Mouse (Mus musculus) midbrain, embryonic 14.5 days (tissue): ENCODE measurements around the gene Snx29. TPM values are rescaled to one million over a fixed set of nuclear protein-coding genes. Genes with fewer than 3 reads are reported as not detected.
"Not testable (repeated sequence)": the region's sequence is repeated elsewhere in the genome, so short reads cannot be mapped to it uniquely, and the experiment has no call there.

Experiments
- ATAC-seq: fragments of 200-750 bp; cut with Nextera tagmentation; 2 replicates; pipeline ENCODE4 v1.8.0; 2017; ENCODE audit warnings: moderate number of reproducible peaks, moderate library complexity; ENCODE audit not compliant: low FRiP score, low TSS enrichment
- DNase-seq: peaks from one replicate; pipeline ENCODE4 v3.0.0-alpha.2; 2015
- H3K27ac ChIP-seq: fragments of 300-500 bp; sonication (generic); replicated peaks from 2 replicates; pipeline ENCODE4 v1.5.1; 2014; ENCODE audit warnings: mild to moderate bottlenecking, low read depth, low read length, moderate library complexity
- H3K27me3 ChIP-seq: fragments of 300-500 bp; sonication (generic); 2 replicates; pipeline ENCODE4 v1.6.1; 2014; ENCODE audit warnings: low read length, control low read depth, mixed read lengths; ENCODE audit not compliant: control insufficient read depth, insufficient read depth
- H3K36me3 ChIP-seq: fragments of 300-500 bp; sonication (generic); 2 replicates; pipeline ENCODE4 v1.6.1; 2014; ENCODE audit warnings: low read length, control low read depth; ENCODE audit not compliant: control insufficient read depth, insufficient read depth
- H3K4me1 ChIP-seq: fragments of 300-500 bp; sonication (generic); 2 replicates; pipeline ENCODE4 v1.6.1; 2014; ENCODE audit warnings: mild to moderate bottlenecking, antibody characterized with exemption, low read length, control low read depth; ENCODE audit not compliant: control insufficient read depth, insufficient read depth
- H3K4me2 ChIP-seq: fragments of 300-500 bp; sonication (generic); 2 replicates; pipeline ENCODE4 v1.6.1; 2014; ENCODE audit warnings: mild to moderate bottlenecking, low read length, moderate library complexity
- H3K4me3 ChIP-seq: fragments of 300-500 bp; sonication (generic); replicated peaks from 2 replicates; pipeline ENCODE4 v1.5.1; 2014; ENCODE audit warnings: low read depth, low read length
- H3K9ac ChIP-seq: fragments of 300-500 bp; sonication (generic); replicated peaks from 2 replicates; pipeline ENCODE4 v1.6.1; 2014; ENCODE audit warnings: mild to moderate bottlenecking, low read length, moderate library complexity
- H3K9me3 ChIP-seq: fragments of 300-500 bp; sonication (generic); 2 replicates; pipeline ENCODE4 v1.6.1; 2016; ENCODE audit warnings: low read length, control low read depth, mixed read lengths; ENCODE audit not compliant: control insufficient read depth
- WGBS: fragments of 180-500 bp; shearing (Covaris S2); extraction: QIAGEN DNeasy Blood & Tissue Kit; methylation state at CpG from one replicate; pipeline ENCODE4 v1.1.7; 2014; 5-methylcytosine and 5-hydroxymethylcytosine counted together
- polyA plus RNA-seq: library from polyadenylated mRNA; unstranded; fragments of >200 nt; fragmentation: Nextera tagmentation; extraction: Ambion mirVana; gene quantifications from 2 replicates; pipeline ENCODE4 v1.2.1, GENCODE M21; 2014

The Snx29 gene
- polyA plus RNA-seq: 12.2 and 16.1 TPM in 2 replicates

DNA sequence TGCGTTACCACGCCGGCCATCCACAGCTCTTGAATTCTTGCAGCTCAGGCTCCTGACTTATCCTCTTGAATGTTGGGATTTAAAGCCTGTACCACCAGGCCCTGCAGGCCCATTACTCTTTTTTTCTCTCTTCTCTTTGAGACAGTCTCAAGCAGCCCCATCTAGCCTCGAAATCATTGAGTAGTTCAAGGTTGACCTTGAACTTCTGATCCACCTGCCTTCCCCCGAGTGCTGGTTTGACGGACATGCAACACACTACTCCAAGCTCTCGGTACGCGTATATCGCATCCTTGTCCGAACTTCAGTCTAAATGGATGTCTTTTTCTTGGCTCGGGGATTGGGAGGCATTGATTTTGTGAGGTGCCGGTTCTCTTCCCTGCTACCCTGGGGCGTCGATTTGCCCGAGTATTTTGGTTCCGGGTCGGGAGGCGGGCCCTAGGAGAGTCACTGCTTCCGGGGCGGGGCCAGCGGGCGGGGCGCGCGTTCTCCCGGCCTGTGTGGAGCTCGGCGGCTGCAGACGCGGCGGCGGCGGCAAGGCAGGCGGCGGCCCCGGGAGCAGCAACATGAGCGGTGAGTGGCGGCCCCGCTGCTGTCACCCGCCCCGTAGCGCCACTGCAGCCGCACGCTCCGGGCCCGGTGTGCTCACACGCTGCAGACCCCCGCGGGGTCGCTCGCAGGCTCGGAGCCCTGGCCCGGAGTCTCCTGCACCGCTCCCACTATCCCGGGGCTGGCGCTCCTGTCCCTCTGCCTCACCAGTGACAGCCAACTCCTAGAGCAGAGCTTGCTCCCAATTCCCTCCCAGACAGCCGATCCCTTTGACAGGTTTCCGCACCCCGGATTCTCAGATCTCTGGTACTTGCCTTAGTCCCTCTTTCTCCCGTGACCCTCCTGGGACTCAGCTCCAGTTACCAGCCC lies at the start of gene Snx29:
TSS of gene Snx29 (plus strand) at position 500 of the 915 bp plus-strand sequence.
- ATAC-seq (peak; percentile 98), DNase-seq (peak; percentile 97)
- no peaks in the 10 kb centered on the region for H3K27me3 ChIP-seq
- H3K27ac ChIP-seq: peak within 1 kb of the TSS; percentile 90
- H3K9me3 ChIP-seq: no peaks in the 10 kb centered on the region
- H3K4me3 ChIP-seq: peak within 1 kb of the TSS; percentile 76
- WGBS: 5% methylated on average over 60 of the region's 61 CpGs
- H3K4me1 ChIP-seq: peaks cover 10% of the 10 kb centered on the region; the same call in 1 of the 2 replicates
- peak within 1 kb of the TSS; percentile 73 for H3K4me2 ChIP-seq
- peak within 1 kb of the TSS; percentile 82 for H3K9ac ChIP-seq
- no peaks in the 10 kb centered on the region for H3K36me3 ChIP-seq

DNA sequence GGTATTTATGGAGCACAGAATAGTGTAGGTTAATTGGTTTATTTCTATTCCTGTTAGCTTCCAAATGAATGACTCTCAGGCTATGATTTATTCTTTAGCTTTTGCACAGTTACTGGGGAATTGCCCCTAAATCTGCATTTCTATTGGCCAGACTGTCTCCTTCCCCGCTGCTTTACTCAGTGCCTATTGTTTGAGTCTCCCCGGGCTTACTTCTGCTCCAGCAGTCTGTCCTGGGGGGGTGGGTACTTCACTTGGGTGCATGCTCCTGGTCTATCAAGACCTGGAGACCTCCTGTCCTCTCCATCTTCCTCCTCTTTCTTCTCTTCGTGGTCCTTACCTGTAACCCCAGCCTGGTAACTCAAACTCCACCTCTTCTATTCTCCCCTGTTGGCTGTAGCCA lies 45.8 kb upstream of the Snx29 start:
- 35% methylated on average over 3 of the region's 3 CpGs for WGBS
- H3K4me3 ChIP-seq: no peak overlapping the region
- H3K36me3 ChIP-seq: no peaks in the 10 kb centered on the region
- no peaks in the 10 kb centered on the region for H3K27me3 ChIP-seq
- H3K9ac ChIP-seq: no peak overlapping the region
- ATAC-seq (no peak), DNase-seq (no peak)
- no peak overlapping the region for H3K27ac ChIP-seq
- H3K4me2 ChIP-seq: no peak overlapping the region
- no peaks in the 10 kb centered on the region for H3K9me3 ChIP-seq
- no peaks in the 10 kb centered on the region for H3K4me1 ChIP-seq

DNA sequence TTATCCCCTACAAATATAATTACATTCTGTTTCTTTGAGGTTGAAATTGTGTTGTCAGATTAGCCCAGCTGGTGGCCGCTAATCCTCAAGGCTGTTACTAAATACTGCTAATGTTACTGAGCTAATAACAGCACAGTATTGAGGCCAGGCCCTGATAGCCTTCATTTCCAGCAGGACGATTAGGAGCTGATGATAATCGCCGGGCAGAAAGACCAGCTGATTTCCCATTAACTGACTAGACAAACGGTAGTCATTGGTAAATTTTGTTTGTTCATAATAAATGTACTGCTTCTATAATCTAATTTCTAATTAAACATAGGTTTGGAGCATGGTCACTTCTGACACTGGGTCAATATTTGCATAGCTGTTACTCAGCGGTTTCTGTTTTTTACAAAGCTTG lies 43.9 kb upstream of the Snx29 start:
- no peak overlapping the region for H3K4me3 ChIP-seq
- 62% methylated on average over 6 of the region's 6 CpGs for WGBS
- H3K9ac ChIP-seq: no peak overlapping the region
- no peaks in the 10 kb centered on the region for H3K9me3 ChIP-seq
- DNase-seq (peak; percentile 5), ATAC-seq (no peak)
- no peak overlapping the region for H3K27ac ChIP-seq
- no peak overlapping the region for H3K4me2 ChIP-seq
- H3K4me1 ChIP-seq: no peaks in the 10 kb centered on the region
- H3K27me3 ChIP-seq: no peaks in the 10 kb centered on the region
- H3K36me3 ChIP-seq: no peaks in the 10 kb centered on the region

DNA sequence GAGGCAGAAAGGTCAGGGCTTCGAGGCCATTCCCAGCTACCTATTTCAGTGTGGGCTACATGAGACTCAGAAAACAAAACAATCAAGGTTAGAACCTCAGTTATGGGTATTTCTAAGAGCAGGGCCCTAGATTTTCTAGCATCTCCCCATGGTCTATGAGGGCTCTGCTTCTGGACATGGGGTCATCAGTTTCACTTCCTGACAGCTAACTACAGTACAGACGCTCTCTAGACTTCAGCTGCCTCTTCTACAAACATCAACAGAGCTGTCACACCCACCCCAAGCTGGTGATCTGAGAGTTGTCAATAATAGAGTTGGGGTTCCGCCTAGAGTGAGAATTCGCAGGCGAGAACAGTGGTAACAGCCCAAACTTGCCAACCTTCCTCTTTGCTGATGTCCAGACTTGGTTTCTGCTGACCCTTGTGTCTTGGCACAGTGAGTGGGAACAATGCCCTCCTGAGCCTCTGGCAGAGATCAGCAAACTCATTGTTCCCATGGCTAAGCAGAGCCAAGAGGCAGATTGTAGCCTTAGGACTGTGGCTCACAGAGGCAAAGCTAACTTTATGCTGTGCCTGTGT lies 40.0 kb upstream of the Snx29 start:
- no peaks in the 10 kb centered on the region for H3K27me3 ChIP-seq
- H3K9ac ChIP-seq: no peak overlapping the region
- 88% methylated on average over 5 of the region's 5 CpGs for WGBS
- no peaks in the 10 kb centered on the region for H3K36me3 ChIP-seq
- DNase-seq (no peak), ATAC-seq (no peak)
- no peak overlapping the region for H3K4me3 ChIP-seq
- no peak overlapping the region for H3K4me2 ChIP-seq
- H3K27ac ChIP-seq: no peak overlapping the region
- no peaks in the 10 kb centered on the region for H3K4me1 ChIP-seq
- no peaks in the 10 kb centered on the region for H3K9me3 ChIP-seq

DNA sequence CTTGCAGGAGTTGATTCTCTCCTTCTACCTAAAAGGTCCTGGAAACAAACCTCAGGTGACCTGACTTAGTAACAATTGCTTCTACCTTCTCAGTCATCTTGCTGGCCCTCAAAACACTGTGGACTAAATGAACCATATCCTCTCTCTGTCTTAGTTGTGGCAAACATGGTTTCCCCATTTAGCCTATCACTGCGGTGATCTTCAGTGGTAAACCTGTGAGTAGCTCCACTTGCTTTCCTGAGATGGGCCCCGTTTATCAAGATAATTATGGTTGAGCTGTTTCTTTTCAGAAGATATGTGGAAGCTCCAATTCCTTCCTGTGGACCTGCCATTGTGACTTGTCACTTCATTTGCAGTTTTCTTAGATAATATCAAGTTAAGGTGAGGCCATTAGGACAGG lies 37.8 kb upstream of the Snx29 start:
- no peak overlapping the region for H3K4me3 ChIP-seq
- WGBS: 86% methylated on average over 2 of the region's 2 CpGs
- no peaks in the 10 kb centered on the region for H3K27me3 ChIP-seq
- H3K27ac ChIP-seq: no peak overlapping the region
- H3K4me2 ChIP-seq: no peak overlapping the region
- H3K4me1 ChIP-seq: no peaks in the 10 kb centered on the region
- H3K9ac ChIP-seq: no peak overlapping the region
- no peaks in the 10 kb centered on the region for H3K36me3 ChIP-seq
- ATAC-seq: no peak
- no peaks in the 10 kb centered on the region for H3K9me3 ChIP-seq
- no peak for DNase-seq

DNA sequence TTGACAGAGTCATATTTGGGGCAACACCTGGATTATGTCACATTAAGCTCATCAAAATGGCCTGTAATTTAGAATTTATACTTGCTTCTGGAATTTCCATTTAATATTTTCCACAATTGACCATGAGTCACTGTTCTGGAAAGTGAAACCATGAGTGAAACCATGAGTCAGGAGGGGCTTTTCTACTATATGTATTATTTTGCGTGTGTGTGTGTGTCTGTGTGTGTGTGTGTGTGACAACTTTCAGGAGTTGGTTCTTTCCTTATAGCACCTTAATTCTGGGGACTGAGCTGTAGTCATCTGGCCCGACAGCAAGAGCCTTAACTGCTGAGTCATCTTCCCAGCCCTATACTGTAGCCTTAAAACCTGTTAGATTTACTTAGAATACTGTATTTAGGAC lies 36.8 kb upstream of the Snx29 start:
- H3K36me3 ChIP-seq: no peaks in the 10 kb centered on the region
- H3K27me3 ChIP-seq: no peaks in the 10 kb centered on the region
- no peaks in the 10 kb centered on the region for H3K9me3 ChIP-seq
- H3K27ac ChIP-seq: no peak overlapping the region
- no peak overlapping the region for H3K4me2 ChIP-seq
- no peaks in the 10 kb centered on the region for H3K4me1 ChIP-seq
- H3K9ac ChIP-seq: no peak overlapping the region
- no peak for DNase-seq
- 86% methylated on average over 2 of the region's 2 CpGs for WGBS
- no peak for ATAC-seq
- H3K4me3 ChIP-seq: no peak overlapping the region

GRCm38 (mm10) chr16:11288873-11289272 lies 33.8 kb upstream of the Snx29 start:
- not testable (repeated sequence) for H3K9me3 ChIP-seq, ATAC-seq, H3K4me3 ChIP-seq, H3K27ac ChIP-seq, H3K36me3 ChIP-seq, H3K9ac ChIP-seq, H3K27me3 ChIP-seq, H3K4me1 ChIP-seq, H3K4me2 ChIP-seq, DNase-seq
- WGBS: 93% methylated on average over 7 of the region's 8 CpGs

- H3K27ac ChIP-seq: not testable (repeated sequence)
- 68% methylated on average over 4 of the region's 4 CpGs for WGBS
Measured at GRCm38 (mm10) chr16:11295583-11295982, 27.1 kb upstream of the Snx29 start.

GRCm38 (mm10) chr16:11297700-11298099 lies 25.0 kb upstream of the Snx29 start:
- not testable (repeated sequence) for H3K27me3 ChIP-seq, H3K4me3 ChIP-seq, H3K4me2 ChIP-seq, DNase-seq, H3K9ac ChIP-seq, ATAC-seq, H3K4me1 ChIP-seq, H3K27ac ChIP-seq, H3K9me3 ChIP-seq, H3K36me3 ChIP-seq
- WGBS: 72% methylated on average over 1 of the region's 1 CpGs

More at GRCm38 (mm10) chr16:11295583-11295982, 27.1 kb upstream of the Snx29 start:
- not testable (repeated sequence) for ATAC-seq, H3K27me3 ChIP-seq, H3K36me3 ChIP-seq, H3K4me2 ChIP-seq, DNase-seq, H3K4me3 ChIP-seq, H3K4me1 ChIP-seq, H3K9ac ChIP-seq, H3K9me3 ChIP-seq
